Comparison of ENCODE assay signal across 8 mouse cellular contexts in genomic region chr13:37434137-37434772, GRCm38 (mm10).
DNase-seq lines count a peak whose midpoint lies in the region; ATAC-seq and TF ChIP-seq lines count a peak whose summit lies in the region.

No protein-coding gene starts in this region.

- TF ChIP-seq POLR2A in kidney, adult 2 months (IDR thresholded peaks at IDR 0.05; ENCODE audit: low read depth, low read length): no peak

- H3K4me1 ChIP-seq in kidney, adult 2 months (ENCODE audit: control insufficient read depth, insufficient read depth, low read length): no peaks in the 10 kb centered on the region
- 0 out of 2 replicates have a peak, but pooled peaks cover 5% of the 10 kb centered on the region for H3K4me1 ChIP-seq in limb, embryonic 11.5 days (ENCODE audit: control insufficient read depth, insufficient read depth, low read length)
- no peaks in the 10 kb centered on the region for H3K4me1 ChIP-seq in midbrain, embryonic 12.5 days

- H3K4me3 ChIP-seq in kidney, adult 2 months (ENCODE audit: insufficient read depth, low read depth, low read length): peak overlapping the region; percentile 32
- H3K4me3 ChIP-seq in limb, embryonic 11.5 days (ENCODE audit: low read depth, low read length): peak overlapping the region; percentile 34
- H3K4me3 ChIP-seq in midbrain, embryonic 12.5 days: peak overlapping the region; percentile 45

- peak overlapping the region; percentile 71 for H3K4me2 ChIP-seq in limb, embryonic 11.5 days (ENCODE audit: low read depth, severe bottlenecking)
- peak overlapping the region; percentile 66 for H3K4me2 ChIP-seq in midbrain, embryonic 12.5 days (replicated peaks)

- ATAC-seq in limb, embryonic 11.5 days (ENCODE audit: insufficient number of reproducible peaks, low FRiP score, low TSS enrichment, low read depth): no peak; the same call in 1 of the 2 replicates
- peak; percentile 54; the same call in 1 of the 2 replicates for ATAC-seq in midbrain, embryonic 12.5 days (ENCODE audit: low FRiP score, low read depth)

- peak; percentile 71 for DNase-seq in adrenal gland, adult 2 months
- DNase-seq in adrenal gland, postnatal 4 days (ENCODE audit: low spot score in 2 of 2): no peak
- peak; percentile 88 for DNase-seq in embryo, embryonic 11 days
- DNase-seq in heart, adult 8-10 months (ENCODE audit: low spot score): peak; percentile 89
- peak; percentile 83 for DNase-seq in kidney, adult 2 months
- peak; percentile 74 for DNase-seq in limb, embryonic 11.5 days (ENCODE audit: low spot score)
- peak; percentile 25 for DNase-seq in spleen, adult 12 weeks (ENCODE audit: low spot score)

- no peaks in the 10 kb centered on the region for H3K27me3 ChIP-seq in kidney, adult 2 months (replicated peaks; ENCODE audit: control insufficient read depth, insufficient read depth, low read length)
- peaks cover 9% of the 10 kb centered on the region for H3K27me3 ChIP-seq in limb, embryonic 11.5 days (ENCODE audit: control insufficient read depth, insufficient read depth, low read length)
- H3K27me3 ChIP-seq in midbrain, embryonic 12.5 days: peaks cover 45% of the 10 kb centered on the region

- peak; percentile 76 for TF ChIP-seq CTCF in kidney, adult 2 months (conservative IDR thresholded peaks at IDR 0.05; ENCODE audit: insufficient read depth, insufficient read length, low read depth, low read length)

- H3K36me3 ChIP-seq in kidney, adult 2 months (ENCODE audit: control insufficient read depth, insufficient read depth, low read length): no peaks in the 10 kb centered on the region
- no peaks in the 10 kb centered on the region for H3K36me3 ChIP-seq in limb, embryonic 11.5 days (ENCODE audit: control insufficient read depth, insufficient read depth, low read length)
- no peaks in the 10 kb centered on the region for H3K36me3 ChIP-seq in midbrain, embryonic 12.5 days

- 2% methylated on average over 19 of the region's 19 CpGs for WGBS in kidney, adult 2 months
- WGBS in limb, embryonic 11.5 days: under 1% methylated on average over 19 of the region's 19 CpGs
- under 1% methylated on average over 19 of the region's 19 CpGs for WGBS in midbrain, embryonic 12.5 days

- peak overlapping the region; percentile 57 for H3K9ac ChIP-seq in limb, embryonic 11.5 days (ENCODE audit: low read length)
- H3K9ac ChIP-seq in midbrain, embryonic 12.5 days (replicated peaks): peak overlapping the region; percentile 32; the same call in 1 of the 2 replicates

- H3K27ac ChIP-seq in kidney, adult 2 months (ENCODE audit: insufficient read depth, low read depth, low read length): peak overlapping the region; percentile 24
- H3K27ac ChIP-seq in limb, embryonic 11.5 days (replicated peaks; ENCODE audit: low read depth, low read length): no peak overlapping the region
- H3K27ac ChIP-seq in midbrain, embryonic 12.5 days (replicated peaks): no peak overlapping the region

- H3K9me3 ChIP-seq in limb, embryonic 11.5 days (ENCODE audit: control insufficient read depth, low read length): no peaks in the 10 kb centered on the region
- no peaks in the 10 kb centered on the region for H3K9me3 ChIP-seq in midbrain, embryonic 12.5 days

Comparison
In these comparisons a context has a peak if more than half of its experiments do, and no peak if none do; other contexts are left out.
1. DNase-seq: peak in adrenal gland, adult 2 months (single experiment), embryo, embryonic 11 days (single experiment), heart, adult 8-10 months (single experiment), kidney, adult 2 months (single experiment), limb, embryonic 11.5 days (single experiment) and spleen, adult 12 weeks (single experiment); none in adrenal gland, postnatal 4 days (0 of 2).
2. Peak in every context shown above with its lines, with median percentiles within 50 percentile points of each other: H3K4me3 ChIP-seq.